Mouse (Mus musculus) heart, adult 2 months (tissue): ENCODE measurements at regions not wholly inside any gene's neighbourhood (a gene's known extent, or its start where the extent isn't known, plus 50 kb on each side); places are given as distances from the start of the nearest gene placed in this dataset.
"Not testable (repeated sequence)": the region's sequence is repeated elsewhere in the genome, so short reads cannot be mapped to it uniquely, and the experiment has no call there.

Experiments
- CTCF ChIP-seq: fragments of 200-600 bp; IDR thresholded peaks from 2 replicates; pipeline ENCODE4 v1.8.1; 2022; ENCODE audit warnings: antibody characterized with exemption, mild to moderate bottlenecking, moderate library complexity
- EP300 ChIP-seq: fragments of 200-500 bp; IDR thresholded peaks from 2 replicates; pipeline ENCODE4 v1.6.1; 2011; ENCODE audit warnings: low read depth, low read length, control low read depth; ENCODE audit not compliant: insufficient read depth
- POLR2A ChIP-seq: fragments of 200-500 bp; IDR thresholded peaks from 2 replicates; pipeline ENCODE4 v1.6.1; 2011; ENCODE audit warnings: mild to moderate bottlenecking, low read depth, low read length, control low read depth; ENCODE audit not compliant: insufficient read depth

DNA sequence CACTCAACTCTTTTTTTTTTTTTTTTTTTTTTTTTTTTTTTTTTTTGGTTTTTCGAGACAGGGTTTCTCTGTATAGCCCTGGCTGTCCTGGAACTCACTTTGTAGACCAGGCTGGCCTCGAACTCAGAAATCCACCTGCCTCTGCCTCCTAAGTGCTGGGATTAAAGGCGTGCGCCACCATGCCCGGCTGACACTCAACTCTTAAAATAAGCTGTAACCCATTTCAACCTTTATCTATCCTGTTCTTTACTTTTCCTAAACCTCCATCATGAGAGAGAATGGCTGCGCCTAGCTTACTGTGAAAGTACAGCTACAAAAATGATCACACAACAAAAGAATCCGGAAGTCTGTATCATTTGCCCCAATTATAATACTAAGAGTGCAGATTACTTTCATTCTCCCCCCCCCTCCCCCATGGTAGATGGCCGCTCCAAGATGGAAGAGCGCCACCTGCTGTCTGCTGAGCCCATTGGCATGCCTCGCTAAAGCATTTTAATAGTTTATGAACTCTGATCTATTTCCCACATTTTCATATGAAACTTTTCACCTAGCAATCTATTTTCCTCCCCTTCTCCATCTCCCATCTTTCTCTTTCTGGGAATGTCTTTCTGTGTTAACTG, 89.2 kb upstream of the Enpep start:
- TF ChIP-seq EP300 = 0 out of 2 replicates have a peak, but pooled peaks have one; percentile 52
- TF ChIP-seq CTCF = peak; percentile 82
- not testable (repeated sequence) for TF ChIP-seq POLR2A
